Mouse (Mus musculus) hindbrain, embryonic 14.5 days (tissue): ENCODE measurements around the gene Nav2. TPM values are rescaled to one million over a fixed set of nuclear protein-coding genes. Genes with fewer than 3 reads are reported as not detected.

ENCODE experiments used
- ATAC-seq: fragments of 200-750 bp; cut with Nextera tagmentation; 2 replicates; pipeline ENCODE4 v1.8.0; 2017; ENCODE audit warnings: moderate number of reproducible peaks, mild to moderate bottlenecking, moderate TSS enrichment, moderate library complexity; ENCODE audit not compliant: low FRiP score
- DNase-seq: peaks from one replicate; pipeline ENCODE4 v3.0.0-alpha.2; 2015; ENCODE audit warnings: low spot score
- H3K27ac ChIP-seq: fragments of 300-500 bp; sonication (generic); 2 replicates; pipeline ENCODE4 v1.5.1; 2014; ENCODE audit warnings: mild to moderate bottlenecking, moderate library complexity
- H3K27me3 ChIP-seq: fragments of 300-500 bp; sonication (generic); 2 replicates; pipeline ENCODE4 v1.6.1; 2014; ENCODE audit warnings: mild to moderate bottlenecking, low read length, mixed read lengths; ENCODE audit not compliant: control insufficient read depth, insufficient read depth
- H3K36me3 ChIP-seq: fragments of 300-500 bp; sonication (generic); replicated peaks from 2 replicates; pipeline ENCODE4 v1.6.1; 2014; ENCODE audit not compliant: control insufficient read depth, insufficient read depth
- H3K4me1 ChIP-seq: fragments of 300-500 bp; sonication (generic); replicated peaks from 2 replicates; pipeline ENCODE4 v1.6.1; 2014; ENCODE audit warnings: antibody characterized with exemption, low read length, mixed read lengths; ENCODE audit not compliant: control insufficient read depth, insufficient read depth
- H3K4me2 ChIP-seq: fragments of 300-500 bp; sonication (generic); replicated peaks from 2 replicates; pipeline ENCODE4 v1.6.1; 2014; ENCODE audit warnings: mild to moderate bottlenecking, moderate library complexity
- H3K4me3 ChIP-seq: fragments of 300-500 bp; sonication (generic); replicated peaks from 2 replicates; pipeline ENCODE4 v1.5.1; 2014; ENCODE audit warnings: mild to moderate bottlenecking, low read length
- H3K9ac ChIP-seq: fragments of 300-500 bp; sonication (generic); 2 replicates; pipeline ENCODE4 v1.6.1; 2014
- H3K9me3 ChIP-seq: fragments of 300-500 bp; sonication (generic); 2 replicates; pipeline ENCODE4 v1.6.1; 2016; ENCODE audit warnings: low read length; ENCODE audit not compliant: control insufficient read depth
- WGBS: fragments of 180-500 bp; shearing (Covaris S2); extraction: QIAGEN DNeasy Blood & Tissue Kit; methylation state at CpG from one replicate; pipeline ENCODE4 v1.1.7; 2014; 5-methylcytosine and 5-hydroxymethylcytosine counted together
- polyA plus RNA-seq: library from polyadenylated mRNA; unstranded; fragments of >200 nt; fragmentation: Nextera tagmentation; extraction: Ambion mirVana; gene quantifications from 2 replicates; pipeline ENCODE4 v1.2.1, GENCODE M21; 2014

Nav2 gene
- polyA plus RNA-seq, 1 experiment from 2014 or later, result 28.2 TPM

GRCm38 (mm10) chr7:49361465-49362090, 453.1 kb downstream of the Nav2 start:
- H3K9ac ChIP-seq, result no peak overlapping the region
- H3K9me3 ChIP-seq, result no peaks in the 10 kb centered on the region
- DNase-seq (no peak), ATAC-seq (peak; percentile 73; the same call in 1 of the 2 replicates)
- no peak overlapping the region for H3K4me2 ChIP-seq
- no peaks in the 10 kb centered on the region for H3K27me3 ChIP-seq
- H3K4me1 ChIP-seq, result peaks cover 11% of the 10 kb centered on the region; the same call in 1 of the 2 replicates
- H3K4me3 ChIP-seq, result no peak overlapping the region
- no peaks in the 10 kb centered on the region for H3K36me3 ChIP-seq
- peak overlapping the region; percentile 39; the same call in 1 of the 2 replicates for H3K27ac ChIP-seq
- WGBS, result 22% methylated on average over 9 of the region's 9 CpGs

GRCm38 (mm10) chr7:49364486-49365162, 456.1 kb downstream of the Nav2 start:
- no peak overlapping the region for H3K4me2 ChIP-seq
- peaks cover 11% of the 10 kb centered on the region; the same call in 1 of the 2 replicates for H3K4me1 ChIP-seq
- no peak overlapping the region for H3K27ac ChIP-seq
- no peak overlapping the region for H3K9ac ChIP-seq
- H3K36me3 ChIP-seq, result no peaks in the 10 kb centered on the region
- WGBS, result 88% methylated on average over 13 of the region's 13 CpGs
- no peaks in the 10 kb centered on the region for H3K9me3 ChIP-seq
- no peak overlapping the region for H3K4me3 ChIP-seq
- DNase-seq (no peak), ATAC-seq (no peak)
- no peaks in the 10 kb centered on the region for H3K27me3 ChIP-seq

GRCm38 (mm10) chr7:49368590-49368989, 460.1 kb downstream of the Nav2 start:
- no peak overlapping the region for H3K27ac ChIP-seq
- no peak; the same call in 1 of the 2 replicates for ATAC-seq

GRCm38 (mm10) chr7:49369006-49369405, 460.5 kb downstream of the Nav2 start:
- Histone ChIP-seq H3K4me2 (no peak overlapping the region), H3K4me1 (peaks cover 17% of the 10 kb centered on the region), H3K36me3 (no peaks in the 10 kb centered on the region), H3K9ac (no peak overlapping the region), H3K4me3 (no peak overlapping the region), H3K9me3 (no peaks in the 10 kb centered on the region), H3K27me3 (no peaks in the 10 kb centered on the region), H3K27ac (no peak overlapping the region)
- WGBS, result 53% methylated on average over 3 of the region's 3 CpGs
- DNase-seq (no peak), ATAC-seq (no peak; the same call in 1 of the 2 replicates)

More at GRCm38 (mm10) chr7:49368590-49368989, 460.1 kb downstream of the Nav2 start:
- Histone ChIP-seq H3K4me2 (no peak overlapping the region), H3K36me3 (no peaks in the 10 kb centered on the region), H3K4me1 (peaks cover 15% of the 10 kb centered on the region), H3K4me3 (no peak overlapping the region), H3K9ac (no peak overlapping the region), H3K9me3 (no peaks in the 10 kb centered on the region), H3K27me3 (no peaks in the 10 kb centered on the region)
- DNase-seq, result no peak
- WGBS, result 86% methylated on average over 5 of the region's 5 CpGs

GRCm38 (mm10) chr7:49369809-49370473, 461.4 kb downstream of the Nav2 start:
- DNase-seq, result no peak
- H3K4me1 ChIP-seq, result peaks cover 23% of the 10 kb centered on the region
- no peaks in the 10 kb centered on the region for H3K9me3 ChIP-seq
- H3K9ac ChIP-seq, result no peak overlapping the region
- no peaks in the 10 kb centered on the region for H3K36me3 ChIP-seq
- H3K4me2 ChIP-seq, result no peak overlapping the region
- H3K27ac ChIP-seq, result no peak overlapping the region
- no peaks in the 10 kb centered on the region for H3K27me3 ChIP-seq
- H3K4me3 ChIP-seq, result no peak overlapping the region
- 0 out of 2 replicates have a peak, but pooled peaks have one; percentile 18 for ATAC-seq
- 74% methylated on average over 10 of the region's 10 CpGs for WGBS

- ATAC-seq, result no peak
Observed at GRCm38 (mm10) chr7:49371345-49371744, 462.8 kb downstream of the Nav2 start.

GRCm38 (mm10) chr7:49371972-49372371, 463.5 kb downstream of the Nav2 start:
- WGBS, result 70% methylated on average over 7 of the region's 7 CpGs
- no peak overlapping the region for H3K27ac ChIP-seq
- H3K9me3 ChIP-seq, result no peaks in the 10 kb centered on the region
- H3K27me3 ChIP-seq, result no peaks in the 10 kb centered on the region
- H3K9ac ChIP-seq, result no peak overlapping the region
- peaks cover 31% of the 10 kb centered on the region for H3K4me1 ChIP-seq
- DNase-seq (no peak), ATAC-seq (no peak)
- no peak overlapping the region for H3K4me2 ChIP-seq
- H3K4me3 ChIP-seq, result no peak overlapping the region
- no peaks in the 10 kb centered on the region for H3K36me3 ChIP-seq

More at GRCm38 (mm10) chr7:49371345-49371744, 462.8 kb downstream of the Nav2 start:
- H3K4me2 ChIP-seq, result no peak overlapping the region
- no peak overlapping the region for H3K27ac ChIP-seq
- no peak overlapping the region for H3K4me3 ChIP-seq
- no peak overlapping the region for H3K9ac ChIP-seq
- 89% methylated on average over 2 of the region's 2 CpGs for WGBS
- no peaks in the 10 kb centered on the region for H3K27me3 ChIP-seq
- no peaks in the 10 kb centered on the region for H3K9me3 ChIP-seq
- H3K36me3 ChIP-seq, result no peaks in the 10 kb centered on the region
- peaks cover 31% of the 10 kb centered on the region for H3K4me1 ChIP-seq
- no peak for DNase-seq

- H3K9ac ChIP-seq, result no peak overlapping the region
- H3K9me3 ChIP-seq, result no peaks in the 10 kb centered on the region
- H3K27me3 ChIP-seq, result no peaks in the 10 kb centered on the region
- H3K4me2 ChIP-seq, result no peak overlapping the region
- ATAC-seq, result no peak
- 93% methylated on average over 1 of the region's 1 CpGs for WGBS
- peaks cover 31% of the 10 kb centered on the region for H3K4me1 ChIP-seq
- no peak overlapping the region for H3K4me3 ChIP-seq
- H3K27ac ChIP-seq, result no peak overlapping the region
- DNase-seq, result no peak
- H3K36me3 ChIP-seq, result no peaks in the 10 kb centered on the region
Observed at GRCm38 (mm10) chr7:49373173-49373572, 464.7 kb downstream of the Nav2 start.

GRCm38 (mm10) chr7:49373661-49374060, 465.1 kb downstream of the Nav2 start:
- DNase-seq (no peak), ATAC-seq (no peak)
- Histone ChIP-seq H3K27me3 (no peaks in the 10 kb centered on the region), H3K9ac (no peak overlapping the region), H3K4me2 (no peak overlapping the region), H3K27ac (no peak overlapping the region), H3K4me3 (no peak overlapping the region), H3K9me3 (no peaks in the 10 kb centered on the region), H3K36me3 (no peaks in the 10 kb centered on the region), H3K4me1 (peaks cover 31% of the 10 kb centered on the region)
- WGBS, result 70% methylated on average over 3 of the region's 3 CpGs
